Mouse (Mus musculus) kidney, adult 9 months (tissue): ENCODE measurements at regions not wholly inside any gene's neighbourhood (a gene's known extent, or its start where the extent isn't known, plus 50 kb on each side); places are given as distances from the start of the nearest gene placed in this dataset.

Experiments used
- DNase-seq: peaks from one replicate; pipeline ENCODE4 v3.0.0; 2022

DNA sequence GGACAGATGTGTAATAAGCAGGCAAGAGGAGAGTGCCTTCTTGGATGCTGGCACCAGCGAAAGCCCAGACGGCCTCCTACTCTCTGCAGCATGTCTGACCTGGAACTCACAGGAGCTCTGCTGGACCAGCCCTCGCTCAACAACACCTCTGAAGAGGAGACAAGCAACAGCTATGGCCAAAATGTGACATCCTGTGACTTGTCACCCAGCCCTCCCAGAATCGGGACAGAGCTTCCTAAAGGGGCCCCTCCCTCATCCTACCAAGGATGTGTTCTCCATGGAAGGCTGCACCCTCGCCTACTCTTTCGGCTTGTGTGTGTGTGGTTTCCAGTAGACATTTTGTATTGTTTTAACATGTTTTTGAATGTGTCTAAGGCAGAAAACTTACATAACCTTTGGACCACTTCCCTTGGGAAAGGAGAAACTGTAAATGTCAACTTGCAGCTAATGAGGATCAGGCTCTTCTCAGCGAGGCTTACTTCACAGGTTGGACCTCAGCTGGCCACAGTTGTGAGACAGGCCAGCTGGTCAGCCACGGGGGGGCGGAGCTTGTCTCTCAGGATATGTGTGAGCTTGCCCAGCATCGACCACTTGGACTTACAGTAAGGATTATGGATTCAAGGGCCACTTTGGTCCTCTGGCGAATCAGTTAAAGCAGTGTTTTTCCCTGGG lies 166.7 kb upstream of the Dio3 start:
- peak; percentile 7 for DNase-seq

GRCm38 (mm10) chr12:110112723-110113105 lies 166.2 kb upstream of the Dio3 start:
- DNase-seq = no peak

DNA sequence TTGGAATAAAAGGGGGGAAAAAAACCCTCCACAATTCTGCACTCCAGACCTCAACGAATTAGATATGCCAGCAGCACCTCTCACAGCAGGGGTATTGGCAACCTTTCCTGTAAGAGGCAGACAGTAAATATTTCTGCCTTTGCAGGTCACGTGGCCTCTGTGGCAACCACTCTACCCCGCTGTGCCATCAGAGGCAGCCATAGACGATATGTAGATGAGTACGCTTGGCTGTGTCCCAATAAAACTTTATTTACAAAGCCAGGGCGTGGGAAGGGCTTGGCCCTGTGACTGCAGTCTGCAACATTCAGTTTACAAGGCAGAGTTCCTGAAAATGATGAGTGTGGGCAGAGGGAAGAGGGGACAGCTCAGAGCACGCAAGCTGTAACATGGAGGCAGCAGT lies 158.7 kb upstream of the Dio3 start:
- DNase-seq = no peak

DNA sequence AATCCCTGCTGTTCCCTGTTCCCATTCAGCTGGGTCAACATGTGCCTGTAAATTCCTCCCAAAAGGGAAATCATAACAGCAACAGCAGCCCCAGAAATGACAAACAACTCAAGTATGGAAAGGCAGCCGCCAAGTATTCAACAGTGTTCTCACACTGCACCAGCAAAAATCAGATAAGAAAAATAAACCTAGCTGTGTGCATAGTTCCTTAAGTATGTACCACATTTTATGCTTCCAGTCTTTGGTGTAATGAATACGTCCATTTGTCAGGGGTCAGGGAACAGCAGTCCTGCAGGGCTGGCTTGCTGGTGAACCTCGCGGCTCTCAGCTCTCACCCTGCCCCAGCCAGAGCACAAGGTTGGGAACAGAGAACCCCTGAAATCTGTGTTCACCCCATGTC lies 155.9 kb upstream of the Dio3 start:
- peak; percentile 34 for DNase-seq

DNA sequence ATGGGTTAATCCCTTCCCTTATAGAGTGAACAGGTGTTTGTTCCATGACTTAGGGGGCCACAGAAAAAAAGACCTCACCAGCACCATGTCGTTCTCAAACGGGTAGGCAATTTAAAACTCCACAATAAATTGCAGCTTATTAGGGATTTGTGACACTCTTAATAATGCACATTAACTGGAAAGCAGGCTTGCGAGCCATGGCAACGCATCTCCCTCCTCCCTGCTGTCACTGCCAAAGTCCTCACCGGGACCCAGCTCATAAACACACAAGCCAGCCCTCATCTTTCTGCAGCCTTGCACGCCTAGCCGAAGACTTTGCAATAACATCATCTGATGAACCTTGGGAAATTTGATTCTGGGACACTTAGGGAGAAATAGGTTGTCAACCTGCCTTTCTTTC lies 152.3 kb upstream of the Dio3 start:
- no peak for DNase-seq

- no peak for DNase-seq
These were observed 133.5 kb upstream of the Dio3 start for GRCm38 (mm10) chr12:110145379-110145778.

GRCm38 (mm10) chr12:110154225-110154962 lies 124.5 kb upstream of the Dio3 start:
- DNase-seq = peak; percentile 91

- DNase-seq = peak; percentile 73
These were observed 123.9 kb upstream of the Dio3 start for GRCm38 (mm10) chr12:110154963-110155325.

- DNase-seq = peak; percentile 54
These were observed 122.4 kb upstream of the Dio3 start for GRCm38 (mm10) chr12:110156441-110156840.

DNA sequence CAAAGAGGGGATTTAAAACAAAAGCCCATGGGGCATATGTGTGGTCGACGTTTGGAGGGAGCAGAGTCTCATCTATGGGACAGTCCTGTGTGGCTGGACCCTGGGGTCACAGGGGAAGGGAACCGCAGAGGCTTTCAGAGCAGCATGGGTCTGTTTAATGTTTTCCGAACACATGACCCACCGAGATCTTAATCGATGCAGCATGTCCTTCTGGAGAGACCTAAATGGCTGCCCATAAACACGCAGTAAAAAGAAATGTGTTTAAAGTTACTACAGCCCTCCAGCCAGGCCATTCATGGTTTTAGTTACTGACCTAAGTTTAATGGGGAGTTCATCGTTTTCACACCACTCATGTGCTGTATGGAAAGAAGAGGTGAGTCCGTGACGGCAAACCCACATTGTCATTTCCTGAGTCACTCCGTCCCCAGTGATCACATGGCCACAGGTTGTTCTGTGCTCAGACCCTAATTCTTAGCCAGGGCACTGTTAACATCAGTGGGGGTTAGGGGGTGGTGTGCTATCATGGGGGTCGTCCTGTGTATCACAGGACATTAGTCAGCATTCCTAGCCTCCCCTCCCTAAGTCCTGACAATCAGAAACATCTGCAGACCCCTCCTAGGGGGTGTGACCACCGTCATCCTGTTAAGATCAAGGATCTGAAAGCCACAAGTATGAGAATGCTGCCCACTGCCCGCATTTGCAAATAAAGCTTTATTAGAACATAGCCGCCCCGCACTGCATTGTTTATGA lies 120.7 kb upstream of the Dio3 start:
- peak; percentile 16 for DNase-seq

DNA sequence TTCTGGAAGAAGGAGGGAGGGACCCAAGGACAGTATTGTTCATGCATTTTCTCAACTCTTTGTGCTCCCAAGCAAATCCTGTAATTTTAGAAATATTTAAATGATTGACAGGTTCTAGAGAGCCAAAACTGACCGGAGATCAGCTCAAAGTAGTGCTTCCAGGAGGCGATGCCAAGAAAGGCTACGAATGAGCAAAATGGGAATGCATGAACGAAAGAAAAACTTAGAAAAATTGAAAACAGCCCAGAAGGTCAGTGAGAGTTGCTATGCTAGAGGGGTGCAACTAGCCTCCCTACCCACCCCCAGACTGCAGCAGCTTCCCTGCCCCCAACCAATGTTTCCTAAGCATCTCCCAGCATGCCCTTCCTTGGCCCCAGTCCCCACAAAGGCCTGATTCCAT lies 117.6 kb upstream of the Dio3 start:
- DNase-seq = no peak

GRCm38 (mm10) chr12:110165462-110165861 lies 113.4 kb upstream of the Dio3 start:
- DNase-seq = no peak

DNA sequence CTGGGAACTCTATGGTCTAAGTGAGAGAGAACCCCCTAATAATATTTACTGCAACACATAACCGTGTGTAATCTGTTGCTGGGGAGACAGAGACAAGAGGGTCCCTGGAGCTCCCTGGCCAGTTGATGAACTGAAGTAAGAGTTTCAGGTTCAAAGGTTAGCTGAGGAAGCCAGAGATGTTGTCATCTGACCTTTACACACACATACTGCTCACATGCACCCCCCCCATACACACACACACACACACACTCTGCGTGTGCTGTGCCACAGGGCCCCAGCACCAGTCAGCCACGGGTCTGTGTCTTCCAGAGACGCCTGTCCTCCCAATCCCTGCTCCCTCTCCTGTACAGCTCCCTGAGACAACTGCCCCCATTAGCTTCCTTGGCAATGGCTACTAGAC lies 110.5 kb upstream of the Dio3 start:
- DNase-seq = no peak

DNA sequence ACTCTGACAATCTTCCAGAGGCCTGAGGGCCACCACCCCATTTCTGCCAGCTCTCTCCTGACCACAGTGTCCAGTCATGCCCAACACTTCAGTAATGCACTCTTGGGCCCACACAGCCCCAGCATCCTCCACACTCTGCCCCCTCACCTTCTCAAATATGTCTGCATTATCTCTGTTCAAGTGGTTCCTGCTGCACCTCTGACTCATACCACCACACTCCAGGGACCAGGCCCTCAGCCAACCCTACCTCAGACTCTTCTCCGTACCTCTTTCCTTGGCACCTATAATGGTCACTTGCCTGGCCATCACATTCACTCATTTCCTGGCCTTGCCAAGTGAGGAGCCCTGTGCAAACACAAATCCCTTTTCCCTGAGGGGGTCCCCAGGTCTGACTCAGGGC lies 109.6 kb upstream of the Dio3 start:
- no peak for DNase-seq

DNA sequence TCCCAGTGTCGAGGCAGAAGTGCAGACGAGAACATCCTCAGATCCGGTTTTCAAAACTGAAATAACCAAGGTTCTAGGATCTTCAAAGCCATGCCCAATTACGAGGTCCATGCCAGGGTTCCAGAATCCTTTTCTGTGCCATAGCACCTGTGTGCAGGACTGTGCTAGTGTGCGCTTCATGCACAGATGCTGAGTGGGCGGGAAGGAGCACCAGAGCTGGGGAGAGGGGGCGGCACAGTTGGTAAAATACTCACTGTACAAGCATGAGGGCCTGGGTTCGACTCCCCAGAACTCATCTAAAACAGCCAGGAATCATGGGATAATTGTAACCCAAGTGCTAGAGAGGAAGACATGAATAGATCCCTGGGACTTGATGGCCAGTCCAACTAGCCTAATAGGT lies 108.4 kb upstream of the Dio3 start:
- DNase-seq = no peak

GRCm38 (mm10) chr12:110177826-110178225 lies 101.0 kb upstream of the Dio3 start:
- DNase-seq = no peak

GRCm38 (mm10) chr12:110183473-110183872 lies 95.4 kb upstream of the Dio3 start:
- no peak for DNase-seq

DNA sequence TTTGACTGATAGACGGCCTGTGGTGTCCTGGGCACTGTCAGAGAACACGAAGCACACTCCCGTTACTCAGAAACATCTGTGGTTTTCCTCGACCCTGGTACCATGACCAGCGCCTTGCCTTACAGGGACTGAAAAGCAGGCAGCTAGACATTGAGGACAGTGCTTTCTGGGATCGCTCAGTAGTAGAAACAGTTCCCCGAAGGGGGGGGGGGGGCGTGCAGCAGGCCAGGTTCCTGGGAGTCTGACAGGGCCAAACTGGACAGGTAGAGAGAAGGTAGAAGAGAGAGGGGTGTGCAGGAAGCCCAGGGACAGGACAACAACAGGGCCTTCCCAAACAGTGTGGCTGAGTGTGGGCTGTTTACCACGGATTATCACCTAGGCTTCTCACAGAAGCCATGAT lies 93.5 kb upstream of the Dio3 start:
- no peak for DNase-seq

DNA sequence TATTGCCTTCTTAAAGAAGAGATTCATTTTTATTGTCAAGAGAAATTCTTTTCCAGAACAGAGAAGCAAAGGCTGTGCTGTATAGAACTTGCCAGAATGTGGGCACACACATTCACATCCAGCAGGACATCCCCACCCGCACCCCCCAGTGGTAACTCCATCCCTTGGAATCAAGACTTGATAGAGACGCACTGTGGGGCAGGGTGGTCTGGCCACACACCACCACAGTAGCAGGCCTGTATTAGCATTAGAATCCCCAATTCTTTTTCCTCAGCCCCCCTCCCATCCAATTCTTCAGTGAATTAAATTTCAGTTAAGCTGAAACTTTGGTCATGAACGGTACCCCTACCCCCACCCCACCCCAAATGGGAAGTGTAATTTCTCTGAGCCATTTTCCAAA lies 92.5 kb upstream of the Dio3 start:
- DNase-seq = no peak

DNA sequence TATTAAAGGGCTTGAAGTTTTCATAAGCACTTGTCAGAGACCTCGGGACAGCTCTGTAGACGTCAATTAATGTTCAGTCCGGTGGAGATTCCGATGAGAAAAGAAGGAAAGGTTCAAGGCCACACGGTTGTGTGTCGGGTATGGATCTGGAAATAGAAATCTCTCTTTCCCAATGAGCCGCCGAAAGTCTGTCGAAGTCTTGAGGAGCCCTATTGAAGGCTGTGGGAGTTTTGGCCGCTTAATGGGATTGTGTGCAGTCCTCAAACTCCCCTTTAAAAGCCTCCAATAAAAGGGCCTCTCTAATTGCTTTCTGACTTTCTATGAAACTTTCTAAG lies 92.0 kb upstream of the Dio3 start:
- DNase-seq = no peak

GRCm38 (mm10) chr12:110187246-110188135 lies 91.4 kb upstream of the Dio3 start:
- DNase-seq = no peak

GRCm38 (mm10) chr12:110188136-110188631 lies 90.7 kb upstream of the Dio3 start:
- DNase-seq = no peak
